Mouse (Mus musculus) CD8-positive naive resting alpha-beta T cell, adult 2 months (primary cell): Measurements from ENCODE around the gene Tmem186.

Source experiments
- DNase-seq, 2 experiments: peaks; one replicate each; pipeline ENCODE4 v3.0.0; 2022; ENCODE audit warnings: low read depth in 2 of 2, low spot score in 2 of 2

Gene Tmem186

DNA sequence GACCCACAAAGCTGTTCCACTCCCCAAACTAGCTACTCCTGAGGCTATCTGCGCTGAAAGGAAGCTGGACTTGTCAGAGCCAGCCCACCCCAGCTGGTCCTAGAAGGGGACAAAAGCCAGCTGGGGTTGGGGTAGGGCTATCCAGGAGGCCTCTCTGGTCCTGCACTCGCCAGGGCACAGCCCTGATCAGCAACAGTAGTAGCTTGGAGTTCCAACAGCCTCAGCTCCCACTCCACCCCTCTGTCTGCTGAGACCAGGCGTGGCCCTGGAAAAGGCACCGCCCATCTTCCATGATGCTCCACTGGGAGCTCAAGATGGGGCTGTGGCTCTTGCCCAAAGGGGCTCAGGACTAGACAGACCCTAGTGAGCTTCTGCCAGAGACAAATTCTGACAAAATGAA lies 30.3 kb upstream of the Tmem186 start:
- DNase-seq = no peak

DNA sequence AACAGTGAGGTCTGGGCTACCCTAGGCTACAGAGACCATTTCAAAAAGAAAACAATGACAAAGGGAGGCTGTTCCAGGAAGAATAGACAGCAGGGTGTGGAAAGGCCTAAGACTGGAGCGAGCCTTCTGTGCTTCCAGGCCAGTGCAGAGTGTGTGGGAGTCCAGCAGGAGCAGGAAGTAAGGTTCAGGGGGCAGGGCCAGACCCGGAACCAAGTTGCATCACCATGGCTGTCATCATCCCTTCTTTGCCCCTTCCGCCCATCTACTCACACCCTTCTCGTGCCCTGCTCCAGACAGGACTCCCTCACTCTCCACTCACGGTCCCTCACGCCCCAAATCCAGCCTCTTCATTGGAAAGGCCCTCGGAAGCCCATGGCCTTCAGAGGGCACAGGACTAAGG lies 29.7 kb upstream of the Tmem186 start:
- DNase-seq = no peak

DNA sequence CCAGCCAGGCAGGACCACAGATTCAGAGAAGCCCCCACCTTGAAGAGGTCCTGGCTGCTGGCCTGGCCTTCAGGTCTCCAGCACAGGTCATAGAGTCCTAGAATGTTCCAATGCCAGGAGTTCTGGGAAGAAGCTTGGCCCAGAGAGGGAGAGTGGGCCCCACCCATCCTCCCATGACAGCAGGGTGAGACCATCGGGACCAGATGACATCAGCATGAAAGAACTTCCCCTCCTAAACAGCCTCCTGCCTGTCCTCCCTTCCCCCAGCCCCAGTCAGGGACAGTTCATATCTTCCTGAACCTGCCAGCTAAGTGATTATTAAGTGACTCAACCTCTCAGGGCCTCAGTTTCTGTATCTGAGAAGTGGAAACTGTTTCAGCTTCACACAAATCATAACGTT lies 28.9 kb upstream of the Tmem186 start:
- DNase-seq = no peak

DNA sequence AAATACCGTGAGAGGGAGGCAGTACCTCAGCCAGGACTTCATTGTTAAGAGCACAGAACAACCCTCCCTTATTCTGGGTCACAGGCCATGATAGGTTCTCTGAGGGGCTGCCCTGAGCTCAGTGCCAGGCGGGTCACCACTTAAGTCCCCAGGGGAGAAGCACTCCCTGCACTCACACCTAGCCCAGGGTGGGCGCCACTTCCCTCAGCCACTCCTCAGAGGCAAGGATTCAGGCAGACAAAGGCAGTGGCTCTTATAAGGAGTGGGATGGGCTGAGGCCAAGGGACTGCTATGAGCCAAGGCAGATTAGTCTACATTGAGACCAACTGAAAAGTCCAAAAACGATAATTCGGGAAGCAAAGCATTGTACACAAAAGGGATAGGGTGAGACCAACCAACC lies 27.9 kb upstream of the Tmem186 start:
- no peak for DNase-seq

DNA sequence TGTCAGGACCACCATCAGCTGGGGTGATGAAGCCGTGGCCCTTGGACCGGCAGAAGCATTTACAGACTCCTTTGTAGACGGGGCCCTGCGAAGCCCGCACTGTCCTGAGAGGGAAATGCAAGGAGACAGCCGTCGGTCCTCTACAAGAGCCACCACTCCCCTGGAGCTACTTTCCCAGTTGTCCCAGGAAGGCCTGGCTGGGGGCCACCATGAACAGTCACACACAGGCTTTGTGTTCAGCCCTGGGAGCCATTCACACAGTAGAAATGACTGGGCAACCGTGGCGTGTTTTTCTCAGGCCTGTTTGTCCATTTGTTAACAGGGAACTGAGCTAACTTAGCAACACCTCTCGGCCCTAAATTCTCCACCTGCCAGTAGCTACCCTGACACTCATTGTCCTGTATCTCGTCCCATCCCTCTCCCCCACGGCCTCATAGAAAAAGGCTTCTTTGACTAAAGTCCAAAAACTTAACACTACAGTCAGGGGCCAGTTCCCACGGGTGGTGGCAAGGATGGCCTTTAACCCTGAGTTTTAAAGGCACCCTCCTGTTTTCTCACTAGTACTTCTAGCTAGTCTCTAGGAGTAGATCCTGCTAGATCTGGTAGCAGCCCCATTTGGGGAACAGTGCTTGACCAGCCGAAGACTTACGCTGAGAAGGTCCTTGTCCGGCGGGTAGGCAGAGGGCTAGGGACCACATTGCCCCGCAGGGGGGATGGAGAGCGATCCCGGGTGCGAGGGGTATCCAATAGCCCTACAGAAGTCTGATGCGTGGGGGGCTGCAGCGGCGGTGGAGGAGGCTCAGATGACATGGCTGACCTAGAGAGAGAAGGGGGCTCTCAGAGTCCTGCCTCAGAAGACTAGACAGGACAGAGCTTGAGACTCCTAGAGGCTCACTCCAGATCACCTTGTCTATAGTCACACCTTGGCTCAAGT lies 26.4 kb upstream of the Tmem186 start:
- DNase-seq = no peak

DNA sequence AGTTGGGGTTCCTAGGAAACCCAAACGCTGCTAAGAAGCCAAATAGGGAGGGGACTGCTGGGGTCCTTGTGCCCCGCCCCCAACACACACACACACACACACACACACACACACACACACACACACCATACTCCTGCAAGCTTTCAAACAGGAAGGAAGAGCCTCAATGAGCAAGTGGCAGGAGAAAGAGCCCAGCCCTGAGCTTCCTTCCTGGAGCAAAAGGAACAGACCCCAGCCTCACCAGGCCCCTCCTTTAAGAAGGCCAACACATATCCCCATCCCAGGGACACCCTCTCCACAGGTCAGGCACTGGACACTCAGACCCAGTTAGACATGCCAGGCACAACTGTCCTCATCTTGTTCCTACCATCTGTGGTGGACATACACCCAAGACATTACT lies 25.5 kb upstream of the Tmem186 start:
- no peak for DNase-seq

DNA sequence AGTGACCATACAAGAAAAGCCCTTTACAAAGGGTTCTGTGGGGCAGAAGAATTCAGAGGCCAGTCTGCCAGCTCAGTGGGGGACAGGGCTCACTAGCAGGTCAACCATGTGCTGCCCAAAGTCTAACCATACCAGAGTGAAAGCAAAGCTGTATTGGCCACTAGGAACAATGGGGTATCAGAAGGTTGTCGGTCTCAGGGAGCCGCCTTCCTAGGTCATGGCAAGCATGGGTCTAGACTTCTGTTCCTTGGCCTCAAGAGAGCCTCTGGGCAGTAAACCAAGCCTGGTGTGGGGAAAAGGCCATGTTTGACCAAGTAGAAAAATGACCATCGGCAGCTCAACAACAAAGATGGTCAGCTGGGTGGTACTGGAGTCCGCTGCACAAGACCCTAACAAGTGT lies 21.3 kb upstream of the Tmem186 start:
- no peak for DNase-seq

DNA sequence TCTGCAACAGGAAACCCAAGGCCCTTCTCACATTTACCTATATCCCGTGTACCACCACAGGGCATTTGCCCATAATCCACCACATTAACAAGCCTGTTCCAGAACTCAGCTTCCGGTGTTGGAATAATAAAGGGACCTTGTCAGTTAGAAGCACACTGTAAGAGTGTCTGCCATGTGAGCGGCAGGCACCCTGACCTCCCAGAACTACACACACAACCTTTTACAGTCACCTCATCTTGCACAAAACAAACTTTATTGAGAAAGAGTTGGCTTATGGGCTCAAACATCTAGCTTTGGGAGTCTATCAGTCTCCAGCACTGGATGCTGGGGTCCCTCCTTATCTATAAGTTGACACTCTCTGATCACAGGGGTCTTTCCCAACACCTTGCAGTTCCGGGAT lies 20.8 kb upstream of the Tmem186 start:
- DNase-seq = no peak

DNA sequence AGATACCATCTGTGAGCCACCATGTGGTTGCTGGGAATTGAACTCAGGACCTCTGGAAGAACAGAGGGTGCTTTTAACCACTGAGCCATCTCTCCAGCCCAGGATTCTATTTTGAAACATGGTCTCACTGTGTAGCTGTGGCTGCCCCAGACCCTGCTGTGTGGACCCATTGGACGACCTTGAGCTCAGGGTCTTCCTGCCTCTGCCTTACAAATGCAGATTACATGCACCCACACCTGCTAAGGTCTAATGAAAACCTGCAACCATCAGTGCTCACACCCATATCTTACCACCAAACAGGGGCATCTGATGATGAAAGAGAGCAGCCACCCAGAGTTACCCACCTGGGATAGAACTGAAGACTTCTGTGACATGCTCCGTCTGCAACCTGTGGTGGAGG lies 18.7 kb upstream of the Tmem186 start:
- DNase-seq = no peak

DNA sequence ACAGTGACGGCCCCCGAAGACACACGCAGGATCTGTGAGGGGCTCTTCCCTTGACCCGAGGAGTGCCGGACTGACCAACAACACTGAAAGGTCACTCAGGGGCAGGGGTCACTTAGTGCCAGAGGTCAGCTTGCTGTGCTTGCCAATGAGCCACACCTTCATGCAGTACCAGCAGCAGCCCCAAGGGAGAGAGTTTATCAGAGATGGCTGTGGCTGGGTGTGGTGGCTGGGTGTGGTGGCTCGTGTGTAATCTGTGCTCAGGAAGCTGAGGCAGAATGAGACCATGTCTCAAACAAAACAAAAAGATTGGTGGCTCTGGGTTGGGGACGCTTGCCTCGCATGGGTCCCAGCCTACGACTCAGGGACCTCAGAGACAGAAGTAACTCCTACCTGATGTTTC lies 18.1 kb upstream of the Tmem186 start:
- DNase-seq = no peak

DNA sequence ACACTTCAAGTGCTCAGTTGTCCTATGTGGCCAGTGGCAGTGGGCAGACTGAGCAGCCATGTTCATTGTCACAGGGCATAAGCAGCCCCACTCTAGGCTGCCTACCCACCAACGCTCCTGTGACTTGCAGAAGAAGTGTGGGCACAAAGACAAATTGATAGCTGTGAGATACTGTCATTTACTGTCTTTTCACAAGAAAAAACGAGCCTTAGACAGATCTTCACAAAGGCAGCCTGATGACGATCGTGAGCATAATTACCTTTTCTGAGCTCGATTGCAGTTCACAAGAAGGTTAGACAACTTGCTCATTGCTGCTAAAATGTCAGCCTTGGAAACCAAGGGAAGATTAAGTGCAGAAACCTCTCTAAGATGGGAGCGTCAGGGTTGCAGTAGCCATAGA lies 17.6 kb upstream of the Tmem186 start:
- DNase-seq = no peak

DNA sequence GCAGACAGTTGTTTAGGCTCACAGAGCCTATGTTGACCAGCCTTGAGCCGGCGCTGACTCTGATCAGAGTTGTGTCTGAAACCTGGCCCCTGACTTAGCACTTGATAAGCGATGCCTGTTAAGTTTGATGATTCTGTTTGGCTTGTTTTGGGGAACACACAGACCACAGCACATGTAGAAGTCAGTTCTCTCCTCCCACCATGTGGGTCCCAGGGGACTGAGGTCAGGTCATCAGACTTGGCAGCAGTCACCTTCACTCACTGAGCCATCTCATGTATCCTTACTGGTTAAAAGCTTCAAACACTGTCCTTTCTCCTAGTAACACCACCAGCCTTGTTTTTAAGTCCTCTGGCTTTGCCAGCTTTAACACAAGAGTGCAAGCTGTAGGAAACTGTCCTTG lies 12.5 kb upstream of the Tmem186 start:
- no peak for DNase-seq

DNA sequence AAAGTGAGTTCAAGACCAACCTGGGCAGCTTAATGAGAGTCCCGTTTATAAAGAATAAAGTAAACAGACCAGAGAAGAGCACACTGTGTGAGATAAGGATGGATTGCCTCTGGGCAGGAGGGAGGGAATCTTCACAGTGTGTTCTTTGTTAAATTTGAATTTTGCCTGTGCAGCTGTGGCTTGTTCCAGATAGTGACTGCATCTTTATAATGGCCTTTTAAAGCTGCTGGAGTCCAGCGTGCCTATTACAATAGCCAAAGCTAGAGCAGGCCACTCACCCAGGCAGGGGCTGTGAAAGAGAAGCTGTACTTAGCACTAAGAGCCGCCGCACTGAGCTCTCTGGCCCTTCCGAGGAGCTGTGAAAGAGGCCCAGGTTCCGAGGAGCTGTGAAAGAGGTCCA lies 8.0 kb upstream of the Tmem186 start:
- no peak for DNase-seq

DNA sequence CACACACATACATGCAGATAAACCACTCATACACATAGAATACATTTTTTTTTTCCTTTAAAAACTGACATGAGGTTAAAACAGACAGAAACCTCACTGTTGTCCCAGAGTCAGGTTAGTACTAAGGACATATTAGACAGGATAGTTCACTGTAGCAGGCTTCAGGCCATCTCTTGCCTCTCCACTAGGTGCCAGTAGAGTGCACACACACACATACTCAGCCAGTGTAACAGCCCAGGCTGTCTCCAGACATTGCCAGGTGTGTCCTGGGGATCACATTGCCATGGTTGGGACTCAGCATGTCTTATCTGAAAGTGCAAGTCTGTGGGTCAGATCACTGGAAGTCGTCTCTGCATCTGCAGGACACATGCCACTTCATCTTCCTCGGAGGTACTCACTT lies 6.3 kb upstream of the Tmem186 start:
- peak in 1 of 2 experiments; percentile 42 for DNase-seq

DNA sequence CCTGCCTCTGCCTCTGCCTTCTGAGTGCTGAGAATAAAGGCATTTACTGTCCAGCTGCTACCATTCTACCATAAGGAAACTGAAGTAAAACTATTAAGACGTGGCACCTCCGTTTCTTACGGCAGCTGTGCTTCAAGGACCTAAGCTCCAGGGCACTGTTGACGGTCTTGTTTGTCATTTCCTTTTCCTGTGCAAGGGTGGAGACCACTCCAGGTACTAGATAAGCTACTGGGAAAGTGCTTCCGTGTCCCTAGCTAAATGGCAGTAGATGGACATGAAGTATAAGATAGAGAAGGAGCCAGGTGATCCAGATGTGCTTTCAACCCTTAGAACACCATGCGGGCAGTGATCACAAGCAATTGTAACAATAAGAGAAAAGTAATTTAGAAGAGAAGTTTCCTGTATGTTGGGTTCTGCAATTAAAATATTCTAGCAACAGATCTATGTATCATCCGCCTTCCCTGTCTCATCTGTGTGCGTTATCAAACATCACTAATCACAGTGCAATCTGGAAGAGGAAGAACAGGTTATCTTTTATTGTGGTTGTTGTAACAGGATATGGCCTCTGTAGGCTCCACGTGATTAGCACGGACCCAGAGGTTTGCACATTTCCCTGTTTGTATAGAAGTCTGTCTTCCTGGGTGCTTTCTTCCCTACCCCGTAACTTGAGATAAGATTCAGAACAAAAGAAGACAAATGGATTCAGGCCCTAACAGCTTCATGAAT lies 2.1 kb upstream of the Tmem186 start:
- peak in 1 of 2 experiments; percentile 7 for DNase-seq

DNA sequence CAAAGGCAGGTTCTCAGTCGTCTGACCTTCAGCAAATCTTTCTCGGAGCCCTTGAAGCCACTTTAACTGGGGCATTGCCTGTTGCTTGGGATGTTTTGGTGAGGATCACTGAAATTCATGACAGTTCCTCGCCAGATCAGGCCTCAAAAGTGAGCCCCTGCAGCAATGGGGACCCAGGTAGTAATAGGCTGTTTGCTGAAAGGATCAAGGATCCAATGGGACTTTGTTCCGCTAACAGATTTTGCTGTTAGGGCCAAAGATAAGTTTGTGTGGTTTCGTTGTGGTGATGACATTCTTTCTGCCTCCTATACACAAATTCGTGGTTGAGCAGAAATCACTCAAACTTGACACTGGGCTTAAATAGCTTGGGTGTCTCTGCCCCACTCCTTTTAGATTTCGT lies 619 bp upstream of the Tmem186 start:
- no peak for DNase-seq

DNA sequence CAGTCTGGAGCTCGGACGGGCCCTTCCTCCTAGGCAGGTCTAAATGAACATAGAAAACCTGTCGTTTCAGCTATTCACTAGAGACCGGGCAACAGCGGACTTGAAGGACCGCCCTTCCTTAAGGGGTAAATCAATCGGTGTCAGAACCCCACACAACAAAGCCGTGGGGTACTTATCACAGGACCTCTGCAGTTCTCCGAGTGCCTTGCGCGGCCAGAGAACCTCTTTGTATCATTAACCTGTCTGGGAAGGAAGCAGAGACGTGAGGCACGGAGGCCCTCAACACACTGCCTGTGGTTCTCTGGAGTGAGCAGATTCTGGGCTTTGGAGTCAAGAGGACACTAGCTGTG lies 670 bp downstream of the Tmem186 start:
- DNase-seq = no peak

DNA sequence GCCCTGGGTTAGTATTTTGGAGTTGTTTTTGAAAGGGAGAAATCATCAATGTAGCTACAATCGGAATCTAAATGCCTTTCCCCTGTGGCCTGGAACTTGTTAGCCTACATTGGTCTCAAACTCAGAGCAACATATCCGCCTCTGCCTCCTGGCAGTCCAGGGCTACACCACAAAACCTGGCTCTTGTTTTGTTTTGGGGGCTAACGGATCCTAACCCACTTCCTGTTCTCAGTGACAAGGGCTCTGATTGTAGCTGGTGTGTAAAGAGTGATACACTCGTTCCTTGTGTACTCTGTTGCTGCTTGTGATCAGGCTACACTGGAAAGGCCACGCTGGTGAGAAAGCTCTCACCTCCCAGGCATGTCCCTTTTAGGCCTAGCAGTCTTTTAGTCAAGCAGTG lies 6.1 kb downstream of the Tmem186 start:
- DNase-seq = peak; percentile 14 to 32

DNA sequence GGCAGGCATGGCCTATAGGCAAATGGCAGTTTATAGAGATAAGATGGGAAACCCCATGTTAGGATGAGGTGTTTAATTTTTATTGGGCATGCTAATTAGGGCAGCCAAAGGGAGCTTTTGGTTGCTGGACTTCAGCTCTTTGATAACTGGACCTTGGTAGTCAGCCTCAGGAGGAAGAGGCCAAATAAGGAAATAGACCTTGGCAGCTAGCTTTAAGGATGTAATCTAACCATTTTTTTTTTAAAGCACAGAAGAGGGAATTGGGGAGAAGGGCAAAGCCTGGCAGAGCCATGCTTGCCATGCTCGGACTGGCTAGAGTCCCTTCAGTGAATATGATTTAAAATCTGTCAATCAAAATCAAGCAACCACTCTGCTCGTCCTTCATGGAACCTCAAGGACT lies 7.1 kb downstream of the Tmem186 start:
- DNase-seq = no peak

DNA sequence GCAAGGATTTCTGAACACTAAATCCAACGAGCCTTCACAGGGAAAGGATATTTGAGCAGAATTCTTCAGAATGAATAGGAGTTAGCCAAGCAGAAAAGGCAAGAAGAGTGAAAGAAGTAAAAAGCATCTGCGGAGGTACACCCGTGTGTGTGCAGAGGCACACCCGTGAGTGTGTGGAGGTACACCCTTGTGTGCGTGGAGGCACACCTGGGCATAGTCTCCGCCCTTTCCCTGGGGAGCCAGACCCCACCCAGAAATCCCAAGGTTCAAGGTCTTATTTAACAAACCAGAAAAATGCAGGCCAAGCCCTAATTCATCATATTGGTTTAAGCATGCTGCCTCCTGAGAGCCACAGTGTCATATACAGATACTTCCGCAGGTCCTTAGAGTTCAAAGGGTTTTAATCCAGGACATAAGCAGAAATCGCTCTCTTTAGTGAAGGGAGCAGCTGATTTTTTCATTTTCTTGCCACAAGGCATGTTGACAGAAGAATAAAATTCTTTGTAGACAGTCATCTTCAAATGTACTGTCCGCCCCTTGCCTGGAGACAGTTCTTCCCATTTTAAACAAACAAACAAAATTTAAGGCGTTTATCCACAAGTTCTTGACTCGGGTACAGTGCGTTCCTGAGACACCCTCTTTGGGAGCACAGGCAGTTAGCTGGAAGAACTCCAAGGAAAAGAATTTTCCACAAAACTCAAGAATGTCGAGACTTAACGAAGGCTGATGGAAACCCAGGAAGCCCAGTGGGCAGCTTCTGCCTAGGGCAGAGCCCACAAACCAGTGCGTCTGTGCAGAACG lies 17.0 kb downstream of the Tmem186 start:
- no peak for DNase-seq

DNA sequence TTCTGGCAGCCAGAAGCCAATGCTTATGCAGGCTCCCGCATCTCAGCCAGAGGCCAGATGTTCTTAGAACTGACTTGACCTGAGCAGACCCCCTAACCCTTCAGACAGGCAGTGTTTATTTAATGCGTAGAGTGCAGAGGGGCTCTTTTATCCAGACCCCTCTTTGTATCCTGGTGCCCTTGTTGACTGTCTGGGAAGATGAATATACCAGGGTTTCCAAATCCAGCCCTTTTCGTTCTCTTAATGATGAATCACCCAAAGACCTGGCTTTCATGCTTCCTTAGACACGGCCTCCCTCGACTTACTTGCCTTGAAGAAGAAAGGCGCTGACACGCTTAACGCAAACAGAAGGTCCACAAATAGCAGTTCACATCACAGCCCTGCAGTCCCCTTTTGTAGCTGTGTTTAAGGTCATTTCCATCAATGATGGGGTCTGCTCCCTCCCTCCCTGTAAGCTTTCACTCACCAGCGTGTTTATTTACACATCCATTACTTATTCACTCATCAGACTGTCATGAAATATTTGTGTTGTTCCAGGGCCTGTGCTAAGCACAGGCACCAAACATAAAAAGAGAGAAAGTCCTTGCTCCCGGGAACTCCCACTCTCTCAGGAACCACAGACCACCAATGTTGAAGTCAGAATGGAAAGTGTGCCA lies 17.7 kb downstream of the Tmem186 start:
- DNase-seq = no peak
